Mouse (Mus musculus) liver, embryonic 14 days (tissue): ENCODE data around the gene Vmn2r98. TPM values are rescaled to one million over a fixed set of nuclear protein-coding genes. Genes with fewer than 3 reads are reported as not detected.

Experiments used
- polyA plus RNA-seq: library from polyadenylated mRNA; depleted of rRNA; stranded (reverse); fragments of >200 nt; gene quantifications from 2 replicates; pipeline ENCODE4 v1.2.3, GENCODE M21; 2012; rRNA removed

The Vmn2r98 gene
- not detected in 2 replicates for polyA plus RNA-seq

GRCm38 (mm10) chr17:19053160-19053559, at the start of gene Vmn2r98:
TSS of gene Vmn2r98 (plus strand) at chr17:19053460.

Other genes starting within 250 kb of the Vmn2r98 start
- not detected in 2 replicates for gene Vmn2r97, start 139.2 kb upstream of the Vmn2r98 start, polyA plus RNA-seq